Mouse (Mus musculus) midbrain, embryonic 10.5 days (tissue): Measurements from ENCODE around the gene Rab34. TPM values are rescaled to one million over a fixed set of nuclear protein-coding genes. Genes with fewer than 3 reads are reported as not detected.

Source experiments
- DNase-seq: peaks from one replicate; pipeline ENCODE4 v3.0.0-alpha.2; 2017; ENCODE audit warnings: low spot score
- H3K27ac ChIP-seq: fragments of 300-500 bp; sonication (generic); replicated peaks from 2 replicates; pipeline ENCODE4 v1.5.1; 2016; ENCODE audit warnings: mild to moderate bottlenecking
- H3K27me3 ChIP-seq: fragments of 300-500 bp; sonication (generic); 2 replicates; pipeline ENCODE4 v1.6.1; 2016; ENCODE audit warnings: low read depth, mild to moderate bottlenecking; ENCODE audit not compliant: poor library complexity, severe bottlenecking
- H3K36me3 ChIP-seq: fragments of 300-500 bp; sonication (generic); 2 replicates; pipeline ENCODE4 v1.6.1; 2016; ENCODE audit warnings: mild to moderate bottlenecking, moderate library complexity
- H3K4me1 ChIP-seq: fragments of 300-500 bp; sonication (generic); 2 replicates; pipeline ENCODE4 v1.6.1; 2016
- H3K4me3 ChIP-seq: fragments of 300-500 bp; sonication (generic); 2 replicates; pipeline ENCODE4 v1.5.1; 2016; ENCODE audit warnings: mild to moderate bottlenecking, moderate library complexity
- H3K9me3 ChIP-seq: fragments of 300-500 bp; sonication (generic); replicated peaks from 2 replicates; pipeline ENCODE4 v1.6.1; 2016; ENCODE audit warnings: mild to moderate bottlenecking
- WGBS: fragments of 180-500 bp; shearing (Covaris S2); methylation state at CpG from one replicate; pipeline ENCODE4 v1.1.7; 2016; 5-methylcytosine and 5-hydroxymethylcytosine counted together
- polyA plus RNA-seq: library from polyadenylated mRNA; unstranded; fragments of >200 nt; fragmentation: Nextera tagmentation; extraction: Ambion mirVana; gene quantifications from 2 replicates; pipeline ENCODE4 v1.2.1, GENCODE M21; 2016

Gene Rab34
- polyA plus RNA-seq, 1 experiment from 2014 or later: 83.8 TPM

GRCm38 (mm10) chr11:78189234-78190040, 1.2 kb downstream of the Rab34 start:
- Histone ChIP-seq H3K27me3 (no peaks in the 10 kb centered on the region; the same call in 1 of the 2 replicates), H3K27ac (peak overlapping the region; percentile 99), H3K9me3 (no peaks in the 10 kb centered on the region), H3K36me3 (peaks cover 38% of the 10 kb centered on the region), H3K4me1 (peaks cover 34% of the 10 kb centered on the region), H3K4me3 (peak overlapping the region; percentile 82)
- WGBS: under 1% methylated on average over 42 of the region's 42 CpGs
- DNase-seq: peak; percentile 94

GRCm38 (mm10) chr11:78190041-78190440, 1.8 kb downstream of the Rab34 start:
- peak overlapping the region; percentile 82 for H3K4me3 ChIP-seq
- peaks cover 40% of the 10 kb centered on the region for H3K4me1 ChIP-seq
- peak overlapping the region; percentile 99 for H3K27ac ChIP-seq
- 74% methylated on average over 6 of the region's 6 CpGs for WGBS
- H3K27me3 ChIP-seq: no peaks in the 10 kb centered on the region; the same call in 1 of the 2 replicates
- no peak for DNase-seq
- no peaks in the 10 kb centered on the region for H3K9me3 ChIP-seq
- H3K36me3 ChIP-seq: peaks cover 38% of the 10 kb centered on the region

GRCm38 (mm10) chr11:78193113-78193512, 4.9 kb downstream of the Rab34 start, which contains the start of gene Proca1:
TSS of gene Proca1 (plus strand) at chr11:78193392.
- H3K4me3 ChIP-seq: peak within 1 kb of the TSS; percentile 55
- peaks cover 42% of the 10 kb centered on the region for H3K4me1 ChIP-seq
- WGBS: 97% methylated on average over 1 of the region's 1 CpGs
- no peak for DNase-seq
- H3K27me3 ChIP-seq: no peaks in the 10 kb centered on the region; the same call in 1 of the 2 replicates
- peaks cover 38% of the 10 kb centered on the region for H3K36me3 ChIP-seq
- H3K27ac ChIP-seq: no peak within 1 kb of the TSS
- H3K9me3 ChIP-seq: no peaks in the 10 kb centered on the region

GRCm38 (mm10) chr11:78194411-78195100, 6.3 kb downstream of the Rab34 start:
- peak overlapping the region; percentile 69 for H3K27ac ChIP-seq

GRCm38 (mm10) chr11:78195101-78195863, 7.1 kb downstream of the Rab34 start:
- Histone ChIP-seq H3K27ac (peak overlapping the region; percentile 69), H3K36me3 (peaks cover 37% of the 10 kb centered on the region), H3K27me3 (no peaks in the 10 kb centered on the region; the same call in 1 of the 2 replicates), H3K9me3 (no peaks in the 10 kb centered on the region), H3K4me1 (peaks cover 20% of the 10 kb centered on the region), H3K4me3 (peak overlapping the region; percentile 55)
- WGBS: 53% methylated on average over 23 of the region's 23 CpGs
- DNase-seq: no peak

More at GRCm38 (mm10) chr11:78194411-78195100, 6.3 kb downstream of the Rab34 start:
- peak; percentile 75 for DNase-seq
- H3K4me1 ChIP-seq: peaks cover 28% of the 10 kb centered on the region
- 2% methylated on average over 30 of the region's 30 CpGs for WGBS
- H3K36me3 ChIP-seq: peaks cover 38% of the 10 kb centered on the region
- peak overlapping the region; percentile 55 for H3K4me3 ChIP-seq
- no peaks in the 10 kb centered on the region for H3K9me3 ChIP-seq
- no peaks in the 10 kb centered on the region; the same call in 1 of the 2 replicates for H3K27me3 ChIP-seq

GRCm38 (mm10) chr11:78202372-78202771, 14.1 kb downstream of the Rab34 start:
- Histone ChIP-seq H3K36me3 (peaks cover 45% of the 10 kb centered on the region), H3K4me3 (no peak overlapping the region), H3K27me3 (no peaks in the 10 kb centered on the region), H3K4me1 (peaks cover 10% of the 10 kb centered on the region), H3K27ac (no peak overlapping the region), H3K9me3 (no peaks in the 10 kb centered on the region)
- DNase-seq: no peak
- WGBS: 93% methylated on average over 3 of the region's 3 CpGs

- peaks cover 10% of the 10 kb centered on the region for H3K4me1 ChIP-seq
- no peak overlapping the region for H3K27ac ChIP-seq
- H3K4me3 ChIP-seq: no peak overlapping the region
- peaks cover 64% of the 10 kb centered on the region for H3K36me3 ChIP-seq
- H3K27me3 ChIP-seq: no peaks in the 10 kb centered on the region
- H3K9me3 ChIP-seq: no peaks in the 10 kb centered on the region
- 83% methylated on average over 6 of the region's 6 CpGs for WGBS
- no peak for DNase-seq
Observed at GRCm38 (mm10) chr11:78204287-78204686, 16.1 kb downstream of the Rab34 start.

GRCm38 (mm10) chr11:78205361-78206206, 17.4 kb downstream of the Rab34 start:
- H3K36me3 ChIP-seq: peaks cover 77% of the 10 kb centered on the region
- peaks cover 10% of the 10 kb centered on the region for H3K4me1 ChIP-seq
- H3K9me3 ChIP-seq: no peaks in the 10 kb centered on the region
- H3K27ac ChIP-seq: 0 out of 2 replicates have a peak overlapping the region, but pooled peaks have one; percentile 38
- DNase-seq: no peak
- H3K27me3 ChIP-seq: no peaks in the 10 kb centered on the region
- no peak overlapping the region for H3K4me3 ChIP-seq
- WGBS: 84% methylated on average over 13 of the region's 13 CpGs

- Histone ChIP-seq H3K27ac (no peak overlapping the region), H3K9me3 (no peaks in the 10 kb centered on the region), H3K4me3 (no peak overlapping the region), H3K36me3 (peaks cover 93% of the 10 kb centered on the region), H3K27me3 (no peaks in the 10 kb centered on the region), H3K4me1 (peaks cover 10% of the 10 kb centered on the region)
- 92% methylated on average over 7 of the region's 7 CpGs for WGBS
- no peak for DNase-seq
Observed at GRCm38 (mm10) chr11:78207190-78207589, 19.0 kb downstream of the Rab34 start.

GRCm38 (mm10) chr11:78209886-78210285, 21.7 kb downstream of the Rab34 start:
- H3K27ac ChIP-seq: no peak overlapping the region
- peaks cover 8% of the 10 kb centered on the region for H3K4me1 ChIP-seq
- no peak for DNase-seq
- WGBS: 97% methylated on average over 6 of the region's 6 CpGs
- no peaks in the 10 kb centered on the region for H3K27me3 ChIP-seq
- H3K9me3 ChIP-seq: no peaks in the 10 kb centered on the region
- no peak overlapping the region for H3K4me3 ChIP-seq
- H3K36me3 ChIP-seq: peaks cover 100% of the 10 kb centered on the region

- H3K4me3 ChIP-seq: no peak overlapping the region
- 78% methylated on average over 7 of the region's 7 CpGs for WGBS
- no peak for DNase-seq
- no peaks in the 10 kb centered on the region for H3K9me3 ChIP-seq
- peaks cover 100% of the 10 kb centered on the region for H3K36me3 ChIP-seq
- H3K27me3 ChIP-seq: no peaks in the 10 kb centered on the region
- H3K4me1 ChIP-seq: peaks cover 6% of the 10 kb centered on the region
- no peak overlapping the region for H3K27ac ChIP-seq
Observed at GRCm38 (mm10) chr11:78210615-78211014, 22.4 kb downstream of the Rab34 start.
